Mouse (Mus musculus) mesoderm, embryonic 11.5 days (tissue): ENCODE measurements around the gene Mst1.

Experiments
- DNase-seq: peaks from one replicate; pipeline ENCODE4 v3.0.0-alpha.2; 2012; ENCODE audit warnings: low read depth, low spot score

Mst1 gene

DNA sequence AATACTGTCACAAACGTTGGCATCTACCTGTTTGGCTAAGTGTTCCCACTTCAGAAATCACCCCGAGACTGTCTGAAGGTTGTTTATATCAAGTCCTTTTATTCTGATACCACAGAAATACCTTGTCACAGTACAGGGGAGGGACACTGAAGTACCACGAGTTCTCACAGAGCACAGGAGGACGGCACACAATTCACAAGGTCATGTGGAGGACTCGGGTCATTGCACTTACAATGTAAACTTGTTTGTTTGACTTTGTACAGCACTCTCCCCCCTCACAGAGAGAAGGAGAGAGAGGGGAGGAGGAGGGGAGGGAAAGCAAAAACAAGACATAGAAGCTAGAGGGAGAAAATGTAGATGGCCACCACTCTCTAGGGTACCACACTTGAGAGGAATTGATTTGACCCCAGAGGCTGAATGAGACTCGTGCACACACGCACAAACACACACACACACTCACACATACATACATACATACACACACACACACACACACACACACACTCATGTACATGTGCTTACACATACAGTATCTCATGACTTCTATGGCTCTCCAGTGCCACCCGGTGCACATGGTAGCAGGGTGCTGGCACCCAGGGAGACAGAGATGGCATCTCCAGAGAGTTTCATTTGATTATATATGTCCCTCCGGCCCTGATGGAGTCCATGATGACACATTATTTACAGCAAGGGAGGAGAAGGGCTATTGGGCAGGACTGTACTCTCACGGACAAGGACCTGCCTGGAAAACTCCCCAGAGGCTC is 15.9 kb downstream of the Mst1 start:
- DNase-seq: no peak

GRCm38 (mm10) chr9:108099619-108100018 is 19.4 kb downstream of the Mst1 start:
- no peak for DNase-seq

- peak; percentile 30 for DNase-seq
These were observed 24.7 kb downstream of the Mst1 start for GRCm38 (mm10) chr9:108104766-108105548.

DNA sequence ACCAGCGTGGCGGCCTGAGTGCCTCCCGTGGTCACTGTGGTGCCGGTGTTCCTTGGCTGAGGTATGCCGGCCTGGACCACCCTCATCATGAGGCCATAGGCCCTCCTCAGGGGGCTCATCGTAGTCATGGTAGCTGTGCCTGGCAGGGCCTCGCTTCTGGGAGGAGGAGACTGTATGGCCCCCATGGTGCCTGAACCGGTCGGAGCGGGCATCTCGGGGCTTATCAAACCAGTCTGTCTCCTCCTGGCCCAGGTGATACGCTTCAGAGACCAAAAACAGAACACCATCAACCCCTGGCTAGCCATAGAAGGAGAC is 25.3 kb downstream of the Mst1 start:
- no peak for DNase-seq

- no peak for DNase-seq
These were observed 25.9 kb downstream of the Mst1 start for GRCm38 (mm10) chr9:108106090-108106489.

- no peak for DNase-seq
These were observed 27.6 kb downstream of the Mst1 start for GRCm38 (mm10) chr9:108107867-108108266.

GRCm38 (mm10) chr9:108110160-108110559 is 29.9 kb downstream of the Mst1 start:
- DNase-seq: no peak

GRCm38 (mm10) chr9:108111101-108111592 is 30.9 kb downstream of the Mst1 start:
- peak; percentile 23 for DNase-seq

GRCm38 (mm10) chr9:108111593-108112121 is 31.4 kb downstream of the Mst1 start:
- no peak for DNase-seq

DNA sequence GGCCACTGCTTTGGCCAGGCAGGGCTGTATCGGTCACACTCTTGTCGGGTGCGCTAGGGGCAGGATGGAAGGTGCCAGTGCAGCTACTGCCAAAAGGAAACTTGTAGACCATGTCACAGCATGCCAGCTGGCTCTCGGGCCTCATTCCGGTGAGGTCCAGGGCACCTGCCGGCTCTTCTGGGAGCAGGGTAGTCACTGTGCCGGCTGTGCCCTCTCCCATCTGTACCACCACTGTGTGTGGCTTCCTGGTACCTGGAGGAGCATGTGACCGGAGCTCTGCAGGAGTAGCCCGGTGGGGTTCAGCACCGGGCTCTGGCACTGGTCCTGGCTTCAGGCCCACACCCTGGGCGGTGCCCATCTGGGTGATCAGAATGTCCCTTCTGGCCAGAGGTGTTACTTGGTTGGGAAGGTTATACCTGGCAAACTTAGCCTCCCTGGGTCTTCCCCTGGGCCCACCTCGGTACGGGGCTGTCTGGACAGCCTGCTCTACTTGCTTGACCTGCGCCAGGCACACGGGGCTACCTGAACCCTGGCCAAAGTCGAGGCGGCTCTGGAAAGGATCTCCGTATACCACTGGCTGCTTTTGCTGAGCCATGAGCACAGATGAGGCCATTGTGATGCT is 32.6 kb downstream of the Mst1 start:
- no peak for DNase-seq

- DNase-seq: no peak
These were observed 35.2 kb downstream of the Mst1 start for GRCm38 (mm10) chr9:108115290-108116077.

DNA sequence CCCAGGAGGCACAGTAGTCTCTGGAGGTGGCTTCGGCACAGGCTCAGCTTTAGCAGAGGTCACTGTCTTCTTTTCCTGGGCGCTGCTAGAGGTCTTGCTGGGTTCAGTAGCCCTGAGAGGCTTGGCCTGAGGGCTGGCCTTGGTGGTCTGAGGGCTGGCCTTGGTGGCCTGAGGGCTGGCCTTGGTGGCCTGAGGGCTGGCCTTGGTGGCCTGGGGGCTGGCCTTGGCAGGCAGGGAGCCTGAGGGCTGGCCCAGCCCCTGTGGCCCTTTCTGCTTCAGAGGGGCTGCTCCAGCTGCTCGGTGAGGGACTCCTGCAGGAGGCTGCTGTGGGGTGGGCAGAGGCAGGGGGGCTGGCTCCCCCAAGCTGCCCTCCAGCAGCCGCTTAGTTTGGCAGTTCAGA is 36.9 kb downstream of the Mst1 start:
- no peak for DNase-seq

- no peak for DNase-seq
These were observed 39.7 kb downstream of the Mst1 start for GRCm38 (mm10) chr9:108119891-108120411.

GRCm38 (mm10) chr9:108120671-108121070 is 40.4 kb downstream of the Mst1 start:
- no peak for DNase-seq

DNA sequence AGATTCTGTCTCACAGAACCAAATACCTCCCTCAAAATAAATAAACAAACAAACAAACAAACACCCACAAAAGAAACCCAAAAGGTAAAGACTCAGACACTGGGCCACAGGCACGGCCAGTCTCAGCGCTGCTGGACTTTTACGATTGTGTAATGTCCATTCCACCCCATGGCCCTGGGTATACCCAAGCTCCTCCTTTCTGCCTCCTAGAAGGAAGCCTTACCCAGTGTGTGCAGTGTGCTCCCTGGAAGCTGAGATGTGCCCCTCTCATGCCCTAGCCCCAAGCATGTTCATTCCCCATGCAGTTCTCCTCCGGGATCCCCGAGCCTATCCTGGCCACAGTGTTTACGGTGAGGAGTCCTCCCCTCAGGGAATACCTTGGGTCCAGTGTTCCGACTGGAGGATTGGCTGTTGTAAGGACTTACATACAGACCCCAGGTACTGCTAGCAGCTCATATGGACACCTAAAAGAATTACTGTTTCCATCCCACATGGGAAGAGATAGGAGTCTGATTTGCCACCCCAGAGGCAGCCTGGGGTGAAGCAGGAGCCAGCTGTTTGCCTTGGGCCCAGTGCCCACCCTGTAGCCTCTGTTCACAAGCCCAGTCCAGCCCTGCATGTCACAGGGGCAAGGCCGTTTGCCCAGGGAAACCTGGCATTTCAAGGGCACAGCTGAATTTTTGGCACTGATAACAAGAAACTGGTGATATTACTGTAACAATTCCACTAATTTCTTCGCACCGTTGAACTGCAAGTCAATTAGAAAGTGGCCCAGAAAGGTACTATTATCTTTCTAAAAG is 41.1 kb downstream of the Mst1 start:
- no peak for DNase-seq

- DNase-seq: no peak
These were observed 43.7 kb downstream of the Mst1 start for GRCm38 (mm10) chr9:108123916-108124315.

- no peak for DNase-seq
These were observed 45.5 kb downstream of the Mst1 start for GRCm38 (mm10) chr9:108125731-108126130.

GRCm38 (mm10) chr9:108126436-108127180 is 46.4 kb downstream of the Mst1 start:
- no peak for DNase-seq

GRCm38 (mm10) chr9:108128248-108128647 is 48.0 kb downstream of the Mst1 start:
- no peak for DNase-seq
